Mouse (Mus musculus) CH12.LX (cell line): Measurements from ENCODE around the gene Krtcap3. TPM values are rescaled to one million over a fixed set of nuclear protein-coding genes. Genes with fewer than 3 reads are reported as not detected.

Experiments used
- DNase-seq: peaks from one replicate; pipeline ENCODE4 v3.0.0-alpha.2; 2013; ENCODE audit errors: extremely low read depth
- H3K27ac ChIP-seq: 2 replicates; pipeline ENCODE4 v1.5.1; 2012; ENCODE audit warnings: low read depth, mild to moderate bottlenecking, control low read depth, moderate library complexity; ENCODE audit not compliant: insufficient read depth
- H3K27me3 ChIP-seq: replicated peaks from 2 replicates; pipeline ENCODE3; 2012; ENCODE audit warnings: inconsistent platforms
- H3K36me3 ChIP-seq, 2 experiments: replicated peaks in 1 of 2; 2 replicates each; pipeline versions ENCODE3 to v1.6.1; 2012; ENCODE audit warnings: inconsistent platforms in 1 of 2, low read length in 1 of 2, mild to moderate bottlenecking in 1 of 2, mixed read lengths in 1 of 2, moderate library complexity in 1 of 2; ENCODE audit not compliant: control insufficient read depth in 1 of 2, insufficient read depth in 1 of 2
- H3K4me1 ChIP-seq, 2 experiments: 2 replicates each; pipeline ENCODE4 v1.6.1; 2012; ENCODE audit warnings: inconsistent platforms in 1 of 2, moderate library complexity in 1 of 2; ENCODE audit not compliant: insufficient read depth in 2 of 2, control insufficient read depth in 1 of 2
- H3K4me2 ChIP-seq: 2 replicates; pipeline ENCODE4 v1.6.1; 2012; ENCODE audit warnings: low read depth, mild to moderate bottlenecking, control low read depth; ENCODE audit not compliant: poor library complexity, insufficient read depth, severe bottlenecking
- H3K4me3 ChIP-seq, 3 experiments: fragments of 150-350 bp in 1 of 3; sonication (generic) in 1 of 3; replicated peaks in 1 of 3; 2 replicates each; pipeline versions ENCODE3 to v1.5.1; 2011 to 2012; ENCODE audit warnings: low read depth in 2 of 3, low read length in 2 of 3, mild to moderate bottlenecking in 2 of 3, moderate library complexity in 2 of 3, control low read depth in 1 of 3, improper control_type of control experiment in 1 of 3, inconsistent platforms in 1 of 3, mixed read lengths in 1 of 3; ENCODE audit not compliant: poor library complexity in 1 of 3
- H3K79me2 ChIP-seq: replicated peaks from 2 replicates; pipeline ENCODE4 v1.6.1; 2012; ENCODE audit warnings: mild to moderate bottlenecking, moderate library complexity; ENCODE audit not compliant: control insufficient read depth, poor library complexity, insufficient read depth, severe bottlenecking; ENCODE audit errors: extremely low read depth
- H3K9ac ChIP-seq: 2 replicates; pipeline ENCODE4 v1.6.1; 2012; ENCODE audit warnings: low read depth, mild to moderate bottlenecking, control low read depth, moderate library complexity; ENCODE audit not compliant: insufficient read depth
- H3K9me3 ChIP-seq: replicated peaks from 2 replicates; pipeline ENCODE3; 2012; ENCODE audit warnings: low read length, inconsistent platforms, mixed read lengths
- CHD2 ChIP-seq: IDR thresholded peaks from 2 replicates; pipeline ENCODE4 v1.6.1; 2011; ENCODE audit warnings: low read length, improper control_type of control experiment
- CTCF ChIP-seq, 2 experiments: IDR thresholded peaks in 1 of 2; conservative IDR thresholded peaks in 1 of 2; 2 replicates each; pipeline ENCODE4 v1.5.1; 2011 to 2012; ENCODE audit warnings: low read depth in 2 of 2, low read length in 2 of 2, improper control_type of control experiment in 1 of 2, inconsistent platforms in 1 of 2, mild to moderate bottlenecking in 1 of 2, moderate library complexity in 1 of 2
- E2F4 ChIP-seq: IDR thresholded peaks from 2 replicates; pipeline ENCODE4 v1.6.1; 2011; ENCODE audit warnings: low read depth, low read length, improper control_type of control experiment; ENCODE audit not compliant: insufficient replicate concordance
- EP300 ChIP-seq: IDR thresholded peaks from 2 replicates; pipeline ENCODE4 v1.6.1; 2011; ENCODE audit warnings: low read length, improper control_type of control experiment
- ETS1 ChIP-seq: conservative IDR thresholded peaks from 2 replicates; pipeline ENCODE4 v1.6.1; 2012; ENCODE audit warnings: low read depth, mild to moderate bottlenecking, inconsistent platforms, low read length, improper control_type of control experiment, moderate library complexity
- IRF4 ChIP-seq: IDR thresholded peaks from 2 replicates; pipeline ENCODE4 v1.6.1; 2014; ENCODE audit warnings: low read depth, mild to moderate bottlenecking, inconsistent platforms, low read length, improper control_type of control experiment
- JUND ChIP-seq: conservative IDR thresholded peaks from 2 replicates; pipeline ENCODE4 v1.6.1; 2011; ENCODE audit warnings: low read depth, low read length, improper control_type of control experiment
- KAT2A ChIP-seq: IDR thresholded peaks from 2 replicates; pipeline ENCODE4 v1.6.1; 2012; ENCODE audit warnings: low read length, improper control_type of control experiment, inconsistent platforms; ENCODE audit not compliant: insufficient replicate concordance
- MAFK ChIP-seq: IDR thresholded peaks from 2 replicates; pipeline ENCODE4 v1.6.1; 2011; ENCODE audit warnings: low read length, improper control_type of control experiment; ENCODE audit not compliant: insufficient replicate concordance
- MAX ChIP-seq: IDR thresholded peaks from 2 replicates; pipeline ENCODE4 v1.6.1; 2011; ENCODE audit warnings: low read length, improper control_type of control experiment
- MAZ ChIP-seq: IDR thresholded peaks from 2 replicates; pipeline ENCODE4 v1.6.1; 2012; ENCODE audit warnings: low read depth, mild to moderate bottlenecking, inconsistent platforms, low read length, improper control_type of control experiment, moderate library complexity
- MXI1 ChIP-seq: IDR thresholded peaks from 2 replicates; pipeline ENCODE4 v1.6.1; 2011; ENCODE audit warnings: mild to moderate bottlenecking, low read depth, low read length, improper control_type of control experiment
- NRF1 ChIP-seq: IDR thresholded peaks from 2 replicates; pipeline ENCODE4 v1.6.1; 2014; ENCODE audit warnings: low read depth, mild to moderate bottlenecking, inconsistent platforms, low read length, improper control_type of control experiment, moderate library complexity
- PAX5 ChIP-seq: IDR thresholded peaks from 2 replicates; pipeline ENCODE4 v1.6.1; 2012; ENCODE audit warnings: low read length, inconsistent platforms, mixed read lengths
- POLR2A ChIP-seq: IDR thresholded peaks from 2 replicates; pipeline ENCODE4 v1.6.1; 2011; ENCODE audit warnings: low read depth, mild to moderate bottlenecking, improper control_type of control experiment, low read length
- POLR2AphosphoS2 ChIP-seq: IDR thresholded peaks from 2 replicates; pipeline ENCODE4 v1.6.1; 2011; ENCODE audit warnings: low read depth, low read length, improper control_type of control experiment
- RAD21 ChIP-seq: IDR thresholded peaks from 2 replicates; pipeline ENCODE4 v1.6.1; 2011; ENCODE audit warnings: low read depth, mild to moderate bottlenecking, low read length, improper control_type of control experiment, moderate library complexity
- RCOR1 ChIP-seq: conservative IDR thresholded peaks from 2 replicates; pipeline ENCODE4 v1.6.1; 2012; ENCODE audit warnings: low read depth, mild to moderate bottlenecking, inconsistent platforms, low read length, improper control_type of control experiment
- SIN3A ChIP-seq: IDR thresholded peaks from 2 replicates; pipeline ENCODE4 v1.6.1; 2012; ENCODE audit warnings: low read length, improper control_type of control experiment, inconsistent platforms
- TBP ChIP-seq: conservative IDR thresholded peaks from 2 replicates; pipeline ENCODE4 v1.6.1; 2011; ENCODE audit warnings: low read depth, low read length, improper control_type of control experiment
- UBTF ChIP-seq: IDR thresholded peaks from 2 replicates; pipeline ENCODE4 v1.6.1; 2012; ENCODE audit warnings: low read depth, mild to moderate bottlenecking, inconsistent platforms, low read length, improper control_type of control experiment, moderate library complexity
- USF1 ChIP-seq: IDR thresholded peaks from 2 replicates; pipeline ENCODE4 v1.6.1; 2014; ENCODE audit warnings: low read depth, mild to moderate bottlenecking, inconsistent platforms, low read length, improper control_type of control experiment
- USF2 ChIP-seq: conservative IDR thresholded peaks from 2 replicates; pipeline ENCODE4 v1.6.1; 2011; ENCODE audit warnings: low read depth, low read length, improper control_type of control experiment
- ZC3H11A ChIP-seq: IDR thresholded peaks from 2 replicates; pipeline ENCODE4 v1.6.1; 2012; ENCODE audit warnings: low read depth, mild to moderate bottlenecking, inconsistent platforms, low read length, improper control_type of control experiment
- ZKSCAN1 ChIP-seq: IDR thresholded peaks from 2 replicates; pipeline ENCODE4 v1.6.1; 2012; ENCODE audit warnings: low read depth, inconsistent platforms, low read length, improper control_type of control experiment, borderline replicate concordance
- ZNF384 ChIP-seq: IDR thresholded peaks from 2 replicates; pipeline ENCODE4 v1.6.1; 2012; ENCODE audit warnings: low read depth, low read length, improper control_type of control experiment, inconsistent platforms
- dilution Hi-C: fragments of 300-500 bp; cut with MboI; formaldehyde crosslinking; loops from 2 replicates; pipeline ENCODE4 v1.14.3; 2020; ENCODE audit warnings: low sequenced_read_pairs; ENCODE audit not compliant: extremely low pct_unique_long_range_greater_than_20kb, extremely low pct_ligation_motif_present
- in situ Hi-C: fragments of 300-500 bp; cut with MboI; formaldehyde crosslinking; loops from 3 replicates; pipeline ENCODE4 v1.14.3; 2019; ENCODE audit warnings: low sequenced_read_pairs, low pct_ligation_motif_present, low pct_unique_long_range_greater_than_20kb, mixed read lengths
- polyA plus RNA-seq: library from polyadenylated mRNA; unstranded; fragments of >175 nt; gene quantifications from 2 replicates; pipeline ENCODE4 v1.2.1, GENCODE M21; 2012; ENCODE audit warnings: low read depth; ENCODE audit not compliant: insufficient read length
- total RNA-seq, 2 experiments: library from RNA; depleted of rRNA; stranded (reverse); fragments of 300-350 nt in 1 of 2; fragments of >200 nt in 1 of 2; gene quantifications; 2 replicates each; pipeline ENCODE4 v1.2.3; 2012 to 2014

Krtcap3 gene
- total and polyA plus RNA-seq, 3 experiments: 8.6 to 14.1 (median 9.8) TPM

- no peaks in the 10 kb centered on the region for H3K9me3 ChIP-seq
- no peak for TF ChIP-seq UBTF
- no peak for TF ChIP-seq IRF4
- no peak for TF ChIP-seq CHD2
- TF ChIP-seq NRF1: no peak
- TF ChIP-seq MAX: no peak
- no peak for TF ChIP-seq RCOR1
- TF ChIP-seq ZC3H11A: no peak
- TF ChIP-seq POLR2A: no peak
- TF ChIP-seq SIN3A: no peak
- no peak for TF ChIP-seq ETS1
- TF ChIP-seq USF2: no peak
- no peak for TF ChIP-seq JUND
- no peak for TF ChIP-seq CTCF (conservative IDR thresholded peaks at IDR 0.05 in 1 of 2, IDR thresholded peaks at IDR 0.05 in 1 of 2; ENCODE audit: low read depth in 2 of 2, low read length in 2 of 2)
- no peaks in the 10 kb centered on the region for H3K27me3 ChIP-seq
- peaks cover 76 to 97% of the 10 kb centered on the region in 2 experiments for H3K36me3 ChIP-seq
- DNase-seq: no peak
- H3K4me1 ChIP-seq: peaks cover 0 to 11% of the 10 kb centered on the region in 2 experiments; a peak in 1 of 4 replicates
- in situ Hi-C loops (no loop called here), dilution Hi-C loops (no loop called here)
- H3K27ac ChIP-seq: no peak overlapping the region
- no peak overlapping the region for H3K4me2 ChIP-seq
- no peak overlapping the region for H3K9ac ChIP-seq
- H3K4me3 ChIP-seq: no peak overlapping the region
- no peaks in the 10 kb centered on the region for H3K79me2 ChIP-seq
Measured at GRCm38 (mm10) chr5:31250716-31251115, 775 bp upstream of the Krtcap3 start.

DNA sequence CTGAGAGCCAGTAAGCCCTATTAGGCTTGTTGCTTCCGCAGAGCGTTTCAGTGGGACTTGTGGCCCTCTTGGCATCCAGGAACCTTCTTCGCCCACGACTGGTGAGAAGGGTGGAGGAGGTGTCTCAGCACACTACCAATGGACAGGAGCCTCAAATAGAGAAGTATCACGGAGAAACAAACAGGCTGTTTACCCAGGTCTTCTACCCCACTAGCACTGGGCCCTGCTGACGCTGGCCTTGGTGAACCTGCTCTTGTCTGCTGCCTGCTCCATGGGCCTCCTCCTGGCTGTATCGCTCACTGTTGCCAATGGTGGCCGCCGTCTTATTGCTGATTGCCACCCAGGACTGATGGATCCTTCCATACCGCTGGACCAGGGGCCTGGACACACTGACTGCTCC lies 660 bp downstream of the Krtcap3 start:
- Histone ChIP-seq H3K9me3 (no peaks in the 10 kb centered on the region), H3K4me1 (peaks cover 0 to 11% of the 10 kb centered on the region in 2 experiments; a peak in 1 of 4 replicates), H3K79me2 (no peaks in the 10 kb centered on the region), H3K4me2 (peak overlapping the region; percentile 30; the same call in 1 of the 2 replicates), H3K9ac (no peak overlapping the region), H3K27me3 (no peaks in the 10 kb centered on the region), H3K36me3 (peaks cover 70 to 91% of the 10 kb centered on the region in 2 experiments), H3K4me3 (peak overlapping the region; percentile 3 to 60 (median 54)), H3K27ac (no peak overlapping the region)
- in situ Hi-C loops: no loop called here
- dilution Hi-C loops: no loop called here
- TF ChIP-seq ZKSCAN1 (no peak), KAT2A (no peak), USF1 (no peak), CTCF (conservative IDR thresholded peaks at IDR 0.05 in 1 of 2, IDR thresholded peaks at IDR 0.05 in 1 of 2; ENCODE audit: low read depth in 2 of 2, low read length in 2 of 2) (no peak), MXI1 (no peak), ZNF384 (no peak), POLR2A (no peak), RAD21 (no peak), JUND (no peak), ZC3H11A (no peak), MAZ (no peak), E2F4 (no peak), TBP (no peak), EP300 (no peak), POLR2AphosphoS2 (no peak), MAFK (no peak), PAX5 (no peak)
- DNase-seq: peak; percentile 6
